Mouse (Mus musculus) frontal cortex, postnatal 14 days (tissue): ENCODE results near the gene Rpl19.

Experiments
- DNase-seq, 2 experiments: peaks; one replicate each; pipeline ENCODE4 v3.0.0; 2022; ENCODE audit warnings: low spot score in 2 of 2

Gene Rpl19

DNA sequence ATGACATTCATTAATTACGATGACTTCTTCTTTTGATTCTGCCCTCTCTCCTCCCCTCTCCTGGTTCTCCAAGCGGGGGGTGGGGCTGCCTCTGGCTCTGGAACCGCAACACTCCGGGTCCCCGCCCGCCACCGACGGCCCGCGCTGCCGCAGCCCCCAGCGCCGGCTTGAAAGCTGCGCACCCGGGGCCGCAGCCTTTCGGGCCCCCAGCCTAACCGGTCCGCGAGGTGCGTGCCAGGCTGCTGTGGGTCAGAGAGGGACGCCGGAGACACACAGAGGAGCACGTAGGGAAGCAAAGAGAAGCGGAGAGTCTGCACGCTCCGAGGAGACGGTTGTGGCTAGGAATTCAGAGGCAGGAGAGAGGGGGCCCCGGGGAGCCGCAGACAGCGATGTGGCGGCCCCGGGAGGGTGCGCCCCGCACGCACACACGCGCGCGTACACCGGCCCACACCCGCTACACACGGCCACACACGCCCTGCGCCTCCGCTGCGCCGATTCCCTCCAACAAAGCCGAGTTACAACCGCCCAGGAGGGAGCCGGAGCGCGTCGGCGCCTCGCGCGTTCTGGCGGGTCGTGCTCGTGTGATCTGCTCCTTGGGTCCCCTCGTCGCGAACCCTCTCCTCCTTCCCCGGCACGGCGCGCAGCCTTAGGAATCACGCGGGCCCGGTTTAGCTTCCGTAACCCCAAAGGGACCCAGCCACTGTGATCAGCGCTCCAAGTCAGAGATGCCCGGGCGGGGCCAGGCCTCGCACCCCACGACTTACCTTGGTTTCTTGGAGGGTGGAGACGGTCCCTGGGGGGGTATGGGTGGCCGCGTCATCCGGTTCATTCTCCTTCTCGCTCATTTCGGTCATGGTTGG, 25.8 kb downstream of the Rpl19 start:
- DNase-seq, result no peak

DNA sequence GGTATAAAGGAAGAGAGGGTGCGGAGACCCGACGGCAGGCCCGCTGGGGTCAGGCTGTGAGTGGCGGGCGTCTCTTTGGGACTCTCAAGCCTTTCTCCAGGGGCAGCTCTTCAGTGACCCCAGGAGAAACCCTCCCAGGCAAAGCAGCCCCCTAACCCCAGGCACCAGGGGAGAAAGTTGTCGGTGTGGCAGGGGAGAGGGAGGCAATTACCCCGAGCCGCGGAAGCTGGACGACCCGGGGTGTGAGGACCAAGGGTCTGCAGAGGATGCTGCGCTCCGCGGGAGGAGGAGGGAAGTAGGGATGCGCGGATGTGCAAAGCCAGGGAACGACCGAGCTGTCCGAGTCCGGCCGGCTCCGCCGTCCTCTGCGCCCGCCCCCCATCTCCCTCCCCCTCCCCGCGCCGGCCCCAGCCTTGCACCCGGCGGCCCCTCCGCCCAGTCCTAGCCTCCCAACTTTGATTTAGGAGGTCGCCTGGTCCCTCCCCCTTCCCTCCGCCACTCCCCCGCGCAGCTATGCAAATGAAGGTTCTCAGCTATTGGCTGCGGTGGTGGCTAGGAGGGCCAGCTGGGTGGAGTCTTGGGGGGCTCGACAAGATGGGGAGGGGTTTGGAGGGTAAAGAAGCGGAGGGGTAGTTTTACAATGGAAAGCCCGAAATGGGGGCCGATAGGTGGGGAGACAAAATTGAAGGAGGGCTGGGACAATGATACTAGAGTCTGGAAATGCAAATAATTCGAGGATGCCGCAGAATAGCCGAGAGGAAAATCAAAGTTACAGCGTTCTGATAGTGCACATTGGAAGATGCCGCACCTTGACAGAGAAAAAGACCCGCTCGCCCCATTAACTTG, 26.7 kb downstream of the Rpl19 start, which contains the start of gene Stac2:
TSS of gene Stac2 (minus strand) at position 474 of the 846 bp plus-strand sequence.
- no peak for DNase-seq

DNA sequence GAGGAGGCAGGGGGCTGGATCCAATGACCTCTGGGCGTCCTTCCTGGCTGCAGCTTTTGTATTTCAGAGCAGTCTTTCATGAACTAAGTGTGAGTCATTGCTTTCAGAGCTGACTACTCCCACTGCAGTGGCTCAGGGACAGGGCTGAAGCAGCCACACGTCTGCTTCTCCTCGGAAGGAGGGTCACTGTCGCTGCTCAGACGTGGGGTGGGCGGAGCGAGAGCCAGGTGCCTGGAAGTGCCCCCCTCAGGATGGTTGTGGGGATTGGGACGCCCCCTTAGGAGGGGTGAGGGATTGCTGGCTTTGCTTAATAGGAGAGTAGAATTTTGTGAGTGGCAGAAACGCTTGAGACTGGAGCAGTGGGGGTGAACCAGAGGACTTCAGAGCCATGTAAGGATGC, 31.0 kb downstream of the Rpl19 start:
- no peak for DNase-seq

DNA sequence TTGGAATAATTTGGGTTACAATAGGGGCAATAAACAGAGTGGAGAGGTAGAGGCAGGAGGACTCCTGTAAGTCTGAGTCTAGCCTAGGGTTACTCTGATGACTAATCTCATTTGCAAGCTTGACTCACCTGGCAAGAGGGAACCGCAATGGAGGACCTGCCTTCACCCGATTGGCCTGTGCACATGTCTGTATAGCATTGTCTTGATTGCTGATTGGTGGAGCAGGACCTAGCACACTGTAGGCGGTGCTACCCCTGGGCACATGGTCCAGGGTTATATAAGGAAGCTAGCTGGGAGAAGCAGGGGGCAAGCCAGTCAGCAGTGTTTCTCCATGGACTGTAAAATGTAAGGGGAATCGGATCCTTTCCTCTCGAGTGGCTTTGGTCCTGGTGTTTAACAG, 31.5 kb downstream of the Rpl19 start:
- DNase-seq, result no peak

DNA sequence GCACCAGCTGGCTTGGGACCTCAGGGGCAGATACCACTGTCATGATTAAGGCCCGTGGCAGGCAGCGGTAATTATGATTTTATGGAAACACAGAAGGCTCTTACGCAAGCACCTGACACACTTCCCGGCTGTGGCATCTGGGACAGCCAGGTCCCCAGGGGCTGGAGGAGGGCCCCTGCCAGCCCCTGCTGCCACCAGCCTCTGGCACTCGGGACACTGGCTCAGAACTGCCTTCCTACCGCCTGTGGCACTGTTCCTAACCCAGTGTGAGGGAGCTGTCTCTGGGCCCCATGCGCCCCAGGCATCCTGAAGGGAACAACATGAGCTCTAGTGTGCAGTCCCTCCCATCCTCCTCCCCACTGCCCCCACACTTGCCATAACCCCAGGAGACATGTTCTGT, 33.2 kb downstream of the Rpl19 start:
- no peak for DNase-seq

DNA sequence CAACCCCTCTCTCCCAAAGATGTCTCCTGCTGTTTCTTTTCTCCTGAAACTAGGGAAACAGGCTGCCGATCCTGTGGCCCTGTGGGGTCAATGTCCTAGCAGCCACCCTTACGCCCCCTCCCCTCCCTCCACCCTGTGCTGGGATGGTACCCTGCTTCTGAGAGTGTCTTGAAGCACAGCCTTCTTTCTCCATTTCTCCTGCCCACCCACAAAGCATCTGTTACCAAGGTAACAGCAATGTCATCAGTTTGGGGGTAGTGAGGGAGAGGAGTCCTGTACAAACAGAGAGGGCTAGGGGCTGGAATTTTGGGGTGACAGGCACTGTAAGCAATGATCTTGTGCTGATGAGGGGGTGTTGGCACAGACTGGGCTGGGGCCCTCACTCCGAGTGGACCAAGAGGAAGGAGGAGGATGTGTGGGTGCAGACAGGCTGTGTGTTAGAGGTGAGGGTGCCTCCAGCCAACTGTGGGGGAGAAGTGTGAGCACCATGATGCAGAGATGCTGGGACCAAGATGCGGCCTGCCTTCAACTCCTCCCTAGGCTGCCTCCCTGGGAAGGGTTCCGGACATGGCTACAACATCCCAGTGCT, 33.7 kb downstream of the Rpl19 start:
- DNase-seq, result no peak

DNA sequence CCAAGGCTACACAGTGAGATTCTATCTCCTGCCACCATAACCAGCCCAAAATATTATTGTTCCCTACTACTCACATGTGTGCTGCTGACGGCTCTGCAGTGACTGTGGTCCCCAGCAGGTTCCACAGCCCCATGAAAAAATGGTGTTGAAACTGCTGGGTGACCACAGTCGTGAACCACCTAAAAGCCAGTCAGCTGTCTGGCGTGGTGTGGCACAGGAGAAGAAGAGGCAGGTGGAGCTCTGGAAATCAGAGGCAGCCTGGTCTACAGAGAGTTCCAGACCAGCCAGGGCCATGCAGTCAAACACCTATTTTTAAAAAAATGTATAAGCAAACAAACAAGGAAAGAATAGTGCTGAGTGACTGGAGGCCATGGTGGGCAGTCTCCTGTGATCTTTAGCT, 34.9 kb downstream of the Rpl19 start:
- no peak for DNase-seq

DNA sequence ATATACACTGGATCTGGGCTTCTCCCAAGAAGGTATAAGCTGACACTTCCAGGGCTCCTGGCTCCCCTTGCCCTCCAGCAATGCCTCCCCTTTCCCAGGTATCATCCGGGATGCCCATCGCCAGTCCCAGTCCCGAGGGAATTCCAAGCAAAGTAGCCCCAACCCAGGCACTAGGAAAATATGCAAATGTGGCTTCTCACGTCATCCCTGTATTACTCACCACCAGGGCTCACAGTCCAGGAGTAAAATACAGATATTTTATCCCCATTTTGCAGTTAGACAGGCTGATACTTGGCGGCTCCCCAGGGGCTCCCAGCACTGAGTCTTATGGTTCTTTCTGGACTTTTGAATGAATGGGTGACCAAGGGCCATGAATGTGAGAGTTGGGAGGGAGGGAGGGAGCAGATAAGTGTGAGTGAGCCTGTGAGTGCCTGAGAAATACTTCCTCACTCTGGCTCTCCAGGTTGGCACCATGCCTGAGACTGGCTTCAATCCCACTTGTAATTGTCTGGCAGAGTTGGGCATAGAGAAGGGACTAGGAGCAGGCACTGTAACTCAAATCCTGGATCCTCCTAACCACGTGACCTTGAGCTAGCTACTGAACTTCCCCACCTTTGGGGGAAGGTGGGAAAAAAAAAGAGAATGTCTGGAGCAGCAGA, 35.5 kb downstream of the Rpl19 start:
- no peak for DNase-seq

DNA sequence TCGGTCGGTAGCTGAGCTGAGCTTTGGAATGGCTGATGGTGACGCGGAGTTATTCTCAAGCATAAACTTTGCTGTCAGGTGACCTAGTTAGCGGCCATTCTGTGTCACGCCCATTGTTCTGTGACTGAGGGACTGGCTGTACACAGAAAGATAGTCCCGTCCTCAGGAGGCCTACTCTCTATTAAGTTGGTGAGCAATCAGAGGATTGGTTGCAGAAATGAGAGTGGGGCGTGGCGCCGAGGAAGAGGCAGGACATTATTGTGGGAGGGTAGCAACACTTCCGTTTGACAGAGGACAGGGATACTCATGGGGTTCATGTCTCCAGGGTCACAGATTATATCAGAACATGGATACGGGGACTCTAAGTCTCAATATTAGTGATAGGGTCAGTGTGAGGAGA, 39.7 kb downstream of the Rpl19 start:
- no peak for DNase-seq

DNA sequence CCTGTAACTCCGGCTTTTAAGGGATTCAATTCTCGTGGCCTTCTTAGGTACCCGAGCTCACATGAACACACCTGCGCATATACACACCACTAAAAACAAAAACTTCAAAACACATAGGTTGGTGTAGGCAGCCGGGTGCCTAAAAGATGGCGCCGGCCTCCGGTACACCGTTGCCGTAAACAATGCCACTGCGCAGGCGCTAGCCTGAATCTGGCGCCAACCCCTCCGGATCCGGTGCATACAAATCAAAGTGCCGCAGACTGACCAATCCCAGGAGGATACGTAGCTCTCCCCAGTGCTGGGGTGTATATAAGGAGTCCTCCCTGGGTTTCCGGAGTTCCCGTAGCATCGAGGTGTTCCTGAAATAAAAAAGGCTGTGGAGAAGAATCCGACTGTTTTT, 40.7 kb downstream of the Rpl19 start:
- DNase-seq, result no peak

DNA sequence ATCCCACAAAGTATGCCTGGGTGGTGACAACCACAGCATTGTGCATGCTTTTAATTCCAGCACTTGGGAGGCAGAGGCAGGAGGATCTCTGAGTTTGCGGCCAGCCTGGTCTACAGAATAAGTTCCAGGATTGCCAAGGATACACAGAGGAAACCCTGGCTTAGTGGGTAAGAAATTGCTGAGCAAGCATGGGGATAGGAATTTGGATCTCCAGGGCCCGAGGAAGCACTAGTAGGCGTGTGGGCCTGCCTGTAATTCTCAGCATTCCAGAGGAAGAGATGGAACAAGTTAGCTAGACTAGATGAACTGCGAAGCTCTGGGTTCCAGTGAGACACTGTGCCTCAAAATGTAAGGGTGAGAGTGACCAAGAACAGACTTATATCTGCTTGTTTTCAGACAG, 46.9 kb downstream of the Rpl19 start:
- no peak for DNase-seq

DNA sequence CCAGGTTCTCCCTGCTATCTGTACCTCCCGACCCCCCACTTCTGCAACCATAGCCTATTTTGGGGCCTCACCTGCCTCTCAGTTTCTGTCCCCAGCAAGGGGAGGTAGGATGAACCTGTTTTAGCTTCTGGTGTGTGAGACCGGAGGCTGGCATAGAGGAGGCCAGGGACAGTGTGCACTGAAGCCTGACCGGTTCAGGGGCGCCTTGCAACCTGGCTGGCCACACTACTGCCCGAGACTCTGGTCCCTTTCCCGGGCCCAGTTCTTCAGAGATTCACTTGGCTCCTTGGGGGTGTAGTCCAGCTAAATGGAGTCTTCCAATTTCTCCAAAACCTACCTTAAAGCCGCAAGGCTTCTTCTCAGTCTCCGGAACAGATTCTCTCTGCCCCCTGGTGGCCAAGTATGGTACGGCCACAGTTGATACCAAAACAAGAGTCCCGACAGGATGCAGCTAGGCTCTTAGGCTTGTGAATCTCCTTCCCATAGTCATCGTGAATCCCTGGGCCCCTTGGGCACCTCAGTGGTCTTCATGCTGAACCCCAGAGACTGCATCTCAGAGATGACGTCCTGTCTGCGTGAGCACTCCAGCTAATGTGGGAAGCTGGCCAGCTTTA, 48.8 kb downstream of the Rpl19 start:
- peak; percentile 80 to 94 for DNase-seq

DNA sequence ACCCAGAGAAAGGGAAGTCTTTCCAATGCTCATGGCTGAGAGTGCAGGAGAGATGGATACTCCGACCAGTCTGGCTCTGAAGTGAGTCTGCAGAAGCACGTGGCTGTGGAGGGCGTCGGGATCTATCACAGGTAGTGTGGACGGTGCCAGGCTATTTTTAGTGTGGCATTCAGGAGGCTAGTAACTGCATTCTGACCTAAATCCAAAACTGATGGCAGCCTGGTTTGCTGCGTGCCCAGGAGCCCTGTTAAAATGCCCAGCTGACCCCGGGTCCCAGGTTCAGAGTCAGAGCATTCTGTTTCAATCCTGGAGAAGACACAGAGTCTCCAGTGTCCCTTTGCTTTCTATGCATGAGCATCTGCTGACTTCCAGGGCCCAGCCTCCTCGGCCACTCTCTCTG, 50.6 kb downstream of the Rpl19 start:
- no peak for DNase-seq
